Mouse (Mus musculus) kidney, adult 2 months (tissue): Measurements from ENCODE around the gene Olfr1396.

ENCODE experiments used
- CTCF ChIP-seq: fragments of 200-500 bp; conservative IDR thresholded peaks from 2 replicates; pipeline ENCODE4 v1.5.1; 2011; ENCODE audit warnings: low read depth, mild to moderate bottlenecking, control low read depth, low read length, moderate library complexity, mixed read lengths; ENCODE audit not compliant: insufficient read depth, insufficient read length
- POLR2A ChIP-seq: fragments of 200-500 bp; IDR thresholded peaks from one replicate; pipeline ENCODE4 v1.6.1; 2011; ENCODE audit warnings: low read depth, low read length, control low read depth

- TF ChIP-seq CTCF (no peak), POLR2A (no peak)
These were observed 27.3 kb upstream of the Olfr1396 start, which contains the start of gene Olfr1395 for GRCm38 (mm10) chr11:49141974-49142373.
